Mouse (Mus musculus): ENCODE results near the gene Plpp7. TPM values are rescaled to one million over a fixed set of nuclear protein-coding genes. Genes with fewer than 3 reads are reported as not detected.

Gene Plpp7
- polyA plus RNA-seq (2015; fragmentation: Illumina TruSeq; extraction: RNeasy Lipid Tissue Mini Kit (QIAGEN cat#74804); ENCODE audit: low read depth, low replicate concordance): 26.8 TPM

GRCm38 (mm10) chr2:32095351-32096121, at the start of gene Plpp7:
Gene Plpp7 (plus strand): TSS chr2:32095528.

GRCm38 (mm10) chr2:32084111-32084871, 11.0 kb upstream of the Plpp7 start, which contains the start of gene Fam78a:
Gene Fam78a (minus strand): TSS chr2:32084857.

DNA sequence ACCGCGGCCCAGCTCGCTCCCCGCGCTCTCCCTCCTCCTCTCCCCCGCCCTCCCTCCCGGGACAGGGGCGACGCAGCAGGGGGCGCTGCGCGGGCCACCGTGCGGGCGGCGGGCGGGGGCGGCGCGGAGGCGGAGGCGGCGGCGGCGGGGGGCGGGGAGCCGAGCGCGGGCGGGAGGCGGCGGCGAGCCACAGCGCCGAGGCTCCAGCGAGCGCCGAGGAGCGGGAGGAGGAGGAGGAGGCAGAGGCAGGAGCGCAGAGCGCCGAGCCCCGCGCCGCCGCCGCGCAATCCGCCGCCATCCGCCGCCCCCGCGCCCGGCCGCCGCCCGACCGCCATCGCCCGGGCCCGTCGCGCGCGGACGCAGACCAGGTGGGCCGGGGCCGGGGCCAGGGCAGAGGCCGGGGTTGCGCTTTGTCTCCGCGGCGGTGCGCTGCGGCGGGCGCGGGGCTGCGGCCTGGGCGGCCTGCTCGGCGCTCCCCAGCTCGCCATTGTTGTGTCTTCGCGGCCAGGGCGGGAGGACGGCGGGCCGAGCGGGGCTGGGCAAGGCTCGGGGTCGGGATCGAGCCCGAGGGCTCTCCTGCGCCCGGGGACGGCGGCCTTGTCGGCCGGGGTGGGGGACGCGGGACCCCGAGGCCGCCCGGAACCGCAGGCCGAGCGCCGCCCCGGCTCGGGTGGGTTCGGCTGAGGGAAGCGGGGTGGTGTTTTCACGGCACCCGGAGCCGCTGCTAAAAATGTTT, 55.8 kb downstream of the Plpp7 start, which contains the start of gene Prrc2b:
Gene Prrc2b, plus strand, starts transcription at position 159 of the 736 bp plus-strand sequence.

Other genes starting within 250 kb of the Plpp7 start
- gene Fibcd1, start 249.5 kb upstream of the Plpp7 start, polyA plus RNA-seq (2015; fragmentation: Illumina TruSeq; extraction: RNeasy Lipid Tissue Mini Kit (QIAGEN cat#74804); ENCODE audit: low read depth, low replicate concordance): 11.8 TPM
- gene Lamc3, start 208.2 kb upstream of the Plpp7 start, polyA plus RNA-seq (2015; fragmentation: Illumina TruSeq; extraction: RNeasy Lipid Tissue Mini Kit (QIAGEN cat#74804); ENCODE audit: low read depth, low replicate concordance): 3.1 TPM
- 12.2 TPM for gene Aif1l, start 145.4 kb upstream of the Plpp7 start, polyA plus RNA-seq (2015; fragmentation: Illumina TruSeq; extraction: RNeasy Lipid Tissue Mini Kit (QIAGEN cat#74804); ENCODE audit: low read depth, low replicate concordance)
- gene Nup214, start 121.1 kb upstream of the Plpp7 start, polyA plus RNA-seq (2015; fragmentation: Illumina TruSeq; extraction: RNeasy Lipid Tissue Mini Kit (QIAGEN cat#74804); ENCODE audit: low read depth, low replicate concordance): 24.0 TPM
- 4.5 TPM for gene Fam78a, start 10.7 kb upstream of the Plpp7 start, polyA plus RNA-seq (2015; fragmentation: Illumina TruSeq; extraction: RNeasy Lipid Tissue Mini Kit (QIAGEN cat#74804); ENCODE audit: low read depth, low replicate concordance)
- 104 TPM for gene Prrc2b, start 55.6 kb downstream of the Plpp7 start, polyA plus RNA-seq (2015; fragmentation: Illumina TruSeq; extraction: RNeasy Lipid Tissue Mini Kit (QIAGEN cat#74804); ENCODE audit: low read depth, low replicate concordance)
- gene Pomt1, start 141.1 kb downstream of the Plpp7 start, polyA plus RNA-seq (2015; fragmentation: Illumina TruSeq; extraction: RNeasy Lipid Tissue Mini Kit (QIAGEN cat#74804); ENCODE audit: low read depth, low replicate concordance): 12.8 TPM
- gene Uck1, start 164.6 kb downstream of the Plpp7 start, polyA plus RNA-seq (2015; fragmentation: Illumina TruSeq; extraction: RNeasy Lipid Tissue Mini Kit (QIAGEN cat#74804); ENCODE audit: low read depth, low replicate concordance): 60.4 TPM
- 61.7 TPM for gene Golga2, start 191.9 kb downstream of the Plpp7 start, polyA plus RNA-seq (2015; fragmentation: Illumina TruSeq; extraction: RNeasy Lipid Tissue Mini Kit (QIAGEN cat#74804); ENCODE audit: low read depth, low replicate concordance)
- gene Swi5, start 192.5 kb downstream of the Plpp7 start, polyA plus RNA-seq (2015; fragmentation: Illumina TruSeq; extraction: RNeasy Lipid Tissue Mini Kit (QIAGEN cat#74804); ENCODE audit: low read depth, low replicate concordance): 488 TPM